Mouse (Mus musculus) bone marrow macrophage, adult 2 months (primary cell): ENCODE results near the gene Nipa2. TPM values are rescaled to one million over a fixed set of nuclear protein-coding genes. Genes with fewer than 3 reads are reported as not detected.

Experiments
- H3K27ac ChIP-seq: 2 replicates; pipeline ENCODE4 v1.5.1; 2012; ENCODE audit warnings: low read depth, low read length; ENCODE audit not compliant: insufficient read depth
- H3K4me1 ChIP-seq: 2 replicates; pipeline ENCODE4 v1.6.1; 2012; ENCODE audit warnings: low read length; ENCODE audit not compliant: control insufficient read depth, insufficient read depth
- H3K4me3 ChIP-seq: 2 replicates; pipeline ENCODE4 v1.5.1; 2012; ENCODE audit warnings: mild to moderate bottlenecking, low read length, moderate library complexity; ENCODE audit not compliant: insufficient read depth
- CTCF ChIP-seq: IDR thresholded peaks from 2 replicates; pipeline ENCODE4 v1.5.1; 2012; ENCODE audit warnings: low read depth, mild to moderate bottlenecking, low read length, moderate library complexity
- POLR2A ChIP-seq: IDR thresholded peaks from 2 replicates; pipeline ENCODE4 v1.6.1; 2012; ENCODE audit warnings: mild to moderate bottlenecking, low read depth, low read length, borderline replicate concordance
- polyA plus RNA-seq: library from polyadenylated mRNA; stranded (reverse); fragments of >200 nt; gene quantifications from 2 replicates; pipeline ENCODE4 v1.2.4, GENCODE M21; 2012; ENCODE audit not compliant: missing spikeins, insufficient read depth, insufficient read length

Nipa2 gene
- polyA plus RNA-seq, 1 experiment: 66.4 TPM

DNA sequence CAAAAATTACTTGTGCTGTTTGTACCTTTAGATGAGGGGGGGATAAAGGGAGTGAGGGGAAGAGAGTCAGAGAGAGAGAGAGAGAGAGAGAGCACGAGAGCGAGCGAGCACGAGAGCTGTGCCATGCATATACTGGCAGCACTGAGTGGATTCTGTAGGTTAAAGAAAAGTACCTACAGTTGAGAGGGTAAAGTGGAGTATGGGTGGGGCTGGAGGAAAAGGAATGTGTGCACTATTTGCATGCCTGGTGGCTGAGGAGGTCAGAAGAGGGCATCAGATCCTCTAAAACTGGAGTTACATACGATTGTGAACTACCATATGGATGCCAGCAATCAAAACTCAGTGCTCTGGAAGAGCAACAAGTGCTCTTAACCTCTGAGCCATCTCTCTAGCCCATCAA is 20.8 kb upstream of the Nipa2 start:
- TF ChIP-seq POLR2A (no peak), CTCF (no peak)
- Histone ChIP-seq H3K4me3 (no peak overlapping the region), H3K27ac (no peak overlapping the region), H3K4me1 (peaks cover 3% of the 10 kb centered on the region; the same call in 1 of the 2 replicates)

- Histone ChIP-seq H3K4me3 (no peak overlapping the region), H3K4me1 (peaks cover 3% of the 10 kb centered on the region; the same call in 1 of the 2 replicates), H3K27ac (no peak overlapping the region)
- TF ChIP-seq POLR2A (no peak), CTCF (no peak)
These were observed 19.9 kb upstream of the Nipa2 start for GRCm38 (mm10) chr7:55982010-55982700.

DNA sequence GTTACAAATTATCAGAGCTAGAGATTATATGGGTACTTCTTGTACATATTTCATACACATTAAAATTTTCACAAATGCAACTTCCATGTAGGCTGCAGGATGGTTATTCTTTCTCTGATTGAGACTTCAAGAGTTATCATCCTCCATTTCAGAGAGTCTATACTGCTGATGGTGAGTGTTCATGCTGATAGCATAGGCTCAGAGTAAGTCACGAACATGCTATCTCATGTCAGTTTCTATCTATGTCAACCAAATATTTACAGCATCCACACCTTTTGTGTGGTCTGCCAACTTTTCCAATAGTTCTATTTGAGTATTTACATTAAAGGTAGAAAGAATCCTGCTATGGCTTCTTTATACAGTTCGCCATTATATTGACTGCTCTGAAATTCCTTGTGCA is 19.2 kb upstream of the Nipa2 start:
- TF ChIP-seq CTCF (no peak), POLR2A (no peak)
- H3K27ac ChIP-seq: no peak overlapping the region

GRCm38 (mm10) chr7:55974429-55974828 is 12.2 kb upstream of the Nipa2 start:
- peaks cover 9% of the 10 kb centered on the region for H3K4me1 ChIP-seq
- H3K27ac ChIP-seq: no peak overlapping the region
- TF ChIP-seq POLR2A (no peak), CTCF (no peak)
- H3K4me3 ChIP-seq: no peak overlapping the region

More for the DNA sequence above, 19.2 kb upstream of the Nipa2 start:
- Histone ChIP-seq H3K4me3 (no peak overlapping the region), H3K4me1 (peaks cover 3% of the 10 kb centered on the region; the same call in 1 of the 2 replicates)

GRCm38 (mm10) chr7:55969415-55969814 is 7.1 kb upstream of the Nipa2 start:
- TF ChIP-seq POLR2A (no peak), CTCF (no peak)
- peak overlapping the region; percentile 23 for H3K27ac ChIP-seq
- no peak overlapping the region for H3K4me3 ChIP-seq
- H3K4me1 ChIP-seq: peaks cover 19% of the 10 kb centered on the region

DNA sequence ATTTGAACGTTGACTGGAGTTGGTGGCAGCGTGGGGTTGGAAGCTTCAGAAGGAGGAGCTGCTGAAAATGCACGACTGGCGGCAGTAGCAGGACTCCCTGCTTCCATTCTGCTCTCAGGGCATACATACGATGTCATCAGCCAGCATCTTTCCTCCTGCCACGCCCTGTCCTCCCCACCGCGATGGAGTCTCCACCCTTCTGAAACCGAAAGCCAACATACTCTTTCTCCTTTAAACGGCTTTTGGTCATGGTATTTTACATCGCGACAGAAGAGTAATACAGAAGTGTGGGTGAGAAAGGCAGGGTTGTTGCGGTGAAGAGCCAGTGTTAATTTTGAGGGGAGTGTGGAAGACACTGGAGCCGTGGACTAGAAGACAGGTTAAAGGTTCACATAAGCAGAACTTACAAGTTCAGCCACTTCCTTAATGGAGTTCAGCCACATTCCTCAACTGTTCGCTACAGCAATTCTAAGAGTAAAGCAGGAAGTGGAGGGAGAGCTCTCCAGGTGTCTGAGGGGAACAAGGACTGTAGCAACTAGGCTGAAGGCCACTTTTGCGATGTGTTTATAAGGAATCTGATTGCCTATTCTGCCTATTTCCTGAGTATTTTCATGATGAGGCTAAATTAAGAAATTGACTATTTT is 6.1 kb upstream of the Nipa2 start:
- Histone ChIP-seq H3K4me3 (peak overlapping the region; percentile 62), H3K4me1 (peaks cover 23% of the 10 kb centered on the region), H3K27ac (peak overlapping the region; percentile 63)
- TF ChIP-seq CTCF (no peak), POLR2A (no peak)

GRCm38 (mm10) chr7:55966866-55967460 is 4.7 kb upstream of the Nipa2 start:
- Histone ChIP-seq H3K4me1 (peaks cover 27% of the 10 kb centered on the region), H3K27ac (no peak overlapping the region), H3K4me3 (no peak overlapping the region)
- TF ChIP-seq CTCF (no peak), POLR2A (no peak)

GRCm38 (mm10) chr7:55960506-55960905 is 1.8 kb downstream of the Nipa2 start:
- H3K4me1 ChIP-seq: peaks cover 28% of the 10 kb centered on the region
- H3K4me3 ChIP-seq: peak overlapping the region; percentile 53; the same call in 1 of the 2 replicates
- no peak overlapping the region for H3K27ac ChIP-seq
- TF ChIP-seq POLR2A (no peak), CTCF (no peak)

GRCm38 (mm10) chr7:55959801-55960200 is 2.5 kb downstream of the Nipa2 start:
- Histone ChIP-seq H3K4me3 (no peak overlapping the region), H3K27ac (no peak overlapping the region), H3K4me1 (peaks cover 28% of the 10 kb centered on the region)
- no peak for TF ChIP-seq CTCF

GRCm38 (mm10) chr7:55957916-55958315 is 4.4 kb downstream of the Nipa2 start:
- Histone ChIP-seq H3K4me1 (peaks cover 20% of the 10 kb centered on the region), H3K27ac (no peak overlapping the region)
- no peak for TF ChIP-seq POLR2A
- no peak for TF ChIP-seq CTCF

More at GRCm38 (mm10) chr7:55957916-55958315, 4.4 kb downstream of the Nipa2 start:
- H3K4me3 ChIP-seq: no peak overlapping the region
